Mouse (Mus musculus) embryonic fibroblast, embryonic 13.5 days (primary cell): ENCODE measurements around the gene Dnali1.

Source experiments
- CTCF ChIP-seq: IDR thresholded peaks from 2 replicates; pipeline ENCODE4 v1.5.1; 2011; ENCODE audit warnings: mild to moderate bottlenecking, control low read depth, low read length, moderate library complexity, borderline replicate concordance; ENCODE audit not compliant: insufficient read depth
- POLR2A ChIP-seq: IDR thresholded peaks from 2 replicates; pipeline ENCODE4 v1.6.1; 2011; ENCODE audit warnings: low read depth, mild to moderate bottlenecking, control low read depth, low read length, moderate library complexity

- TF ChIP-seq CTCF = peak; percentile 94; the same call in 1 of the 2 replicates
- no peak for TF ChIP-seq POLR2A
Observed at GRCm38 (mm10) chr4:125059025-125059424, 6.5 kb downstream of the Dnali1 start.
